Mouse (Mus musculus) mouse trophoblast stem cell (cell line): Measurements from ENCODE around the gene Psmb6.

Experiments
- in situ Hi-C, 2 experiments: fragments of 300-500 bp; cut with MseI, MboI; formaldehyde crosslinking; loops; 2 replicates in 1 of 2; 3 replicates in 1 of 2; pipeline ENCODE4 v1.15.1; 2025

The Psmb6 gene

DNA sequence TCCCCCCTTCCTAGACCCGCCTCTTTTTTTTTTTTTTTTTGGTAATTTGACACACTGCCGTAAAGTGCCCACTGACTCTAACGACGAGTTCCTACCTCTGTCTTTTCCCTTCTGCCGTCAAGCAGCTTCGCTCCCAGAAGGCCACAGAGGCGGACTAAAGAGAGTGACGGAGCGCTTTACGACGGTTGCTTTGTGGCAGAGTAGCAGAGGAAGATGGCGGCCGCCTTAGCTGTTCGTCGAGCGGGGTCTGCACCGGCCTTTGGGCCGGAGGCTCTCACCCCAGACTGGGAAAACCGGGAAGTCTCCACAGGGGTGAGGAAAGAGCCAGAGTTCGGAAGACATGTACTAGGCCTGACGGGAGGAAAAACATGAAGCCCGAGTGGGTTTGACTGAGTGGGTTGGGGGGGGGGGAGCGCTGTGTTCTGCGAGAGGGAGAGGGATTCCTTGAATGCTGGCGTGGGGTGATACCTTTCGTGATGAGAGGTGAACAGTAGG lies at the start of gene Psmb6:
Gene Psmb6, plus strand, starts transcription at position 184 of the 495 bp plus-strand sequence.
- in situ Hi-C loops: no loop called here

DNA sequence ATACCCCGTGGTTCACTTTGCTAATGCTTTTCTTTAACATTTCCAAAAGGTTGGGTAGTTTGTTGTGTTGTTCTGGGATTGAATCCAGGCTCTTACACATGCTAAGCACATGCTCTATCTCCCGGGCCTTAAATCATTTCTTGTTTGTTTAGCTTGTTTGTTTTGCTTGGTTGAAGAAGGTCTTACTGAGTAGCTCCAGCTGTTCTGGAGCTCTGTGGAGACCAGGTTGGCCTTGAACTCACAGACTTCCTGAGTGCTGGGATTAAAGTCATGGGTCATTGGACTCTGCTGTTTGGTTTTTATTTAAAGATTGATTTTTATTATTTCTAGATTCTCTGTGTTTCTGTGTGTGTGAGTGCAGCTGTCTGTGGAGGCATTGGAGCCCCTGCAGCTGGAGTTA lies 39.7 kb upstream of the Psmb6 start:
- in situ Hi-C loops: no loop called here

DNA sequence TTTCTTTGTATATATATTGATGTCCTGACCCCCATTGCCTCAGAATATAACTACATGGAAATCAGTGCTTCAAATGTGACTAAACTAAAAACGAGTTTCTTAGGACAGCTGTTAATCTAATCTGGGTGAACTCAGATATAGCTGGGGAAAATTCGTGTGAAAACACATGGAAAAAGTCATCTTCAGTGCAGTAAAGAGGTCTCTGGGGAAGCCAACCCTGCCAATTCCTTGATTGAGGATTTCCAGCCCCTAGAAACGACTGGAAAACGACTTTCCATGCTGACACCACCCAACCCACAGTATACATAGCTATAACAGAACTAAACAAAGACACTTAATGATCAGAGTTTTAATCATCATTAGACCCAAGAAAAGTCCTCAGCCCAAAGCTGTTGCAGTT lies 37.4 kb upstream of the Psmb6 start:
- in situ Hi-C loops: no loop called here

DNA sequence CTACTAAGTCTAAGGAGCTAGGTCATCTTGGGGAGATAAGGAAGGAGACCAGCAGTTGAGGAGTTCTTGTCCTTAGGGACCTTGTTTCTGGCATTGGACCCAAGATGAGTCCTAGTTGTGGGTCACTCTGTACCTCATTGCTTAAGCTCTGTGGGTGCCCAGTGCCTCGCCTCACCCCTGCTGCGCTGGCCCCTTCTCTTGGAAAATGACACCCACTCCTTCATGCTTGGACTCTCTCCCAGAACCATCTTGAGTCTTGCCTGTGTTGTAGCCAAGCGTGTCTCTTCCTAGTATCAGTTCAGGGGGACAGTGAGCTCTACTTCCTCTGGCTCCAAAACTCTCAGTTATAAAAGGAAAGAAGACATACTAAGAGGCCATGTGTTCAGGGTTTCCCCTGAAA lies 36.0 kb upstream of the Psmb6 start:
- in situ Hi-C loops: no loop called here

DNA sequence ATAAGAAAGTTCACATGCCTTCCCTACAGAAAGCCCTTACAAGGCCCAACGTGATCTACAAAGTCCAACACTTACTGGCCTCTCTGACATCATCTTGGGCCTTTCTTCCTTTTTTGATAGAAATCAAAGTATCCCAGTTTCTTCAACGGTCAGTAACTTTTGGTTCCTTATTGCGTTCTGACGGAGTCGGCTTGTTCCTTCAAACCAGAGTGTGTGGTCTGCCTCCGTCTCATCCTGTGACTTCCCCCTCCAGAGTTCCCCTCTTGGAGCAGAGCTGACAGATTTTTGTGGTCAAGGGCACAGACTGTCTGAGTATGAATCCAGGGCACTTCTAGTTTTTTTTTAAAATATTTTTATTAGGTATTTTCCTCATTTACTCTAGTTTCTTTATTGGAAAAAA lies 35.5 kb upstream of the Psmb6 start:
- in situ Hi-C loops: no loop called here

DNA sequence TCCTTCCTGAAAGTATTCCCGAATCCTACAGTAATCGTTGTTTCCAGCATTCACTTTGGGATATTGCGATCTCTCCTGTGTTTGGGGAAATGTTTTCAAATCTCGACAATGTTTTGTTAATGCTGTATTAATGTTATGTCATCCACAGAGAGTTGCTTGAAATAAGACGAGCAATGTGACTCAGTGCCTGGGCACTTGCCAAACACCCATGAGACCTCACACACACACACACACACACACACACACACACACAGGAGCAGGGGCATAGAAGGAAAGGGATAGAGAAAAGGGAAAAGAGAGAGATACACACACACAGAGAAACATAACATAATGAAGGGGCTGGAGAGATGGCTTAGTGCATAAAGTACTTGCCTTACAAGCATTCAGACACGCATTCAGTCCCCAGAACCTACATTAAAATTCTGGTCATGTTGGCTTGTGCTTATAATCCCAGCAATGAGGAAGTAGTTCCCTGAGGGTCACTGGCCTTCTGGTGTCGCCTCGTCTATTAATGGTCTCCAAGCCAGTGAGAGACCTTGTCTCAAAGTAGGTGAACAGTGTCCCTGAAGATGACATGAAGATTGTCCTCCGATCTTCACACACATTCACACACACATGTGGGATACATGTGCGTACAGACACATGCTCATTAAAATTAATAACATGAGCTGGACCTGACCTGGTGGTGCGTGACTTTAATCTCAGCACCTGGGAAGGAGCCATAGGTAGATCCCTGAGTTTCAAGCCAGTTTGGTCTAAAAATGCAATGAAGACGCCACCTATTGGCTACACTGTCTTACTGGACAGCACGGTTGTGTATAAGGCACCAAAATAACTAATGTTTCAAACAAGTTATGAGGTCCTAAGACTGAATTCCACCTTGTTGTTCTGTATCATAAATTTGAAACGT lies 25.3 kb upstream of the Psmb6 start:
- in situ Hi-C loops: loop anchor here in 1 of 2 experiments (5.0 kb wide), 1 partner anchor 88 kb away; the partner anchor contains the start of gene Pelp1

DNA sequence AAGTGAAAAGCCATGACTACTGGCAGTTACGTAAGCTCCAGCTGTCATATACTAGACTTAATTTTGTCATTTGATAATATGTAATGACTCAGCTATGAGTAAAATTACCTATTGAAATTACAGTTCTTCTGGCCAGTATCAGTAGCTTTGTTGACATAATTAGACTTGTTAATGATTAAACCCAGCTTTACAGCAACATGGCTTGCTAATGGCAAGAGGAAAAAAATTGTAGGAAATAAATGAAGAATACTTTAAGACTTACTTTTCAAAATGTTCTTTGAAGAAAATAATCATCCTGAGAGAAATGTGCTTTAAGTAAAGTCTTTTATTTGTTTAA lies 24.7 kb upstream of the Psmb6 start:
- in situ Hi-C loops: loop anchor here in 1 of 2 experiments (5.0 kb wide), 1 partner anchor 88 kb away; the partner anchor contains the start of gene Pelp1

DNA sequence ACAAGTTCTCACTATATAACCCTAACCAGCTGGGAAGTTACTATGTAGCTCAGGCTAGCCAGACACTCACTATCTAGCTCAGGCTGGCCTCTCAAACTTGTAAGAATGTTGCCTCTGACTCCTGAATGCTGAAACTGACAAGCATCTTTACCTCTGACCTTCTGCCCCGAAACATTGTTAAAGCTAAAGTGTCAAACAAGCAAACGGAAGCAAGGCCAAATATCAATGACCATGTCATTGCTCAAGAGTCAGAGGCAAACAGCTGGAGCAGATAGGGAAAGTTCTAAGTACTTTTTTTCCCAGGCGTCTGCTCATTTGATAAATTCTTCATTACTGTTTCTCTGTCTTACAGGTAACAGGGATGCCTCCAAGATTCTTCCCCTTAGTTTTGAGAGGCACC lies 23.1 kb upstream of the Psmb6 start:
- in situ Hi-C loops: loop anchor here in 1 of 2 experiments (5.0 kb wide), 1 partner anchor 90 kb away; the partner anchor contains the start of gene Pelp1

DNA sequence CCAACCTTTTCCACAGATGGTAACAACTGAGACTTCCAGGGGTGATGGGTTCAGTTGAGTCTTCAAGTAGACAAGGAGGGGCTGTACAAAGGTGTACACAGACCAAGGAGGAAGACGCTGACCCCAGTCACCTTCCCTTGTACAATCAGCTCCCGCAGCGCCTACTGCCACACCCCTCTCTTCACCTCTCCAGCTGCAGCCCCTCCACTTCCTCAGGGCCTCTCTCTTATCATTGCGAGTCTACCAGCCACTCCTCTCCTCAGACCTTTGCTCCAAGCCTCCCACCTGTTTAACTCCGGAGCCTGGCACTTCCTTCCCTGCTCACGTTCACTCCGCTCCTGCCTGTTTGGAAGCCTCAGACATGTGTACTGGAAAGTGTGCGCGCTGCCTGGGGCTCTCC lies 20.2 kb upstream of the Psmb6 start, which contains the start of gene Tm4sf5:
Gene Tm4sf5, plus strand, starts transcription at position 275 of the 400 bp plus-strand sequence.
- in situ Hi-C loops: loop anchor here (5.0 kb wide), 2 partner anchors 88 to 93 kb away; partner anchors contain the start of gene Pelp1 (in 1 of the 2)

DNA sequence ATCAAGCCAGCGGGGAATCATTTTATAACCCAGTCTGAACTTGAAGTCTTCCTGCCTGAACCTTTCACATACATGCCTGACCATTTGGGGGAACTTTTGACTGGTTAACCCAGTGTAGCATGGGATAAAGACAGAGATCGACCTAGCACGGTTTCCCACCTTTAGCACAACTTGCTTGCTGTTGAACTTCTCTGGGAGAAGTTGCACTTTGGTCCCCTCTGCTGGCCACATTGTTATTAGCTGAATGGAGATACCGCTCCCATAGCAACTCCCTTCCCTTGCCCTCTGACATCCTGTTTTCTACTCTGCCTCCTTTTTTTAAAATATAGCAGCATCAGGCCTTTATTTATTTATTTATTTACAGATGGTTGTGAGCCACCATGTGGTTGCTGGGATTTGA lies 18.8 kb upstream of the Psmb6 start:
- in situ Hi-C loops: loop anchor here in 1 of 2 experiments (5.0 kb wide), 1 partner anchor 89 kb away; no protein-coding TSS in a partner anchor

DNA sequence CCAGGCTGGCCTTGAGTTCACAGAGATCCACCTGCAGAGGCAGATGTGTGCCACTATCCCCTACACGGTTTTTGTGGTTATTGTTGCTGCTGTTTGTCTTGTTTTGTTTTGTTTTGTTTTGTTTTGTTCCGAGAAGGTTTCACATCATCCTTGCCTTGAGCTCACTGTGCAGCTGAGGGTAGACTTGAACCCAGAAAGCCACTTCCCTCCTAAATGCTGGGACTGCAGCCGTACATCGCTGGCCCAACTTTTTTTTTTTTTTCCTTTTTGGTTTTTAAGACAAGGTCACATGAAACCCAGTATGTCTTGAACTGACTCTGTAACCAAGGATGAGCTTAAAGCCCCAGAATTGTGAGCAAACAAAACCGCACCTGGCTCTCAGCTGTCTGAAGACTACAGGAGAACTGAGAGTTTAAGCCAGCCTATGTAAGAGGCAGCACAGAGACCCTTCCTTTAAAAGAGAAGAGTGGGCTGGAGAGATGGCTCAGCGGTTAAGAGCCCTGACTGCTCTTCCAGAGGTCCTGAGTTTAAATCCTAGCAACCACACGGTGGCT lies 18.1 kb upstream of the Psmb6 start:
- in situ Hi-C loops: loop anchor here in 1 of 2 experiments (5.0 kb wide), 1 partner anchor 90 kb away; no protein-coding TSS in a partner anchor

DNA sequence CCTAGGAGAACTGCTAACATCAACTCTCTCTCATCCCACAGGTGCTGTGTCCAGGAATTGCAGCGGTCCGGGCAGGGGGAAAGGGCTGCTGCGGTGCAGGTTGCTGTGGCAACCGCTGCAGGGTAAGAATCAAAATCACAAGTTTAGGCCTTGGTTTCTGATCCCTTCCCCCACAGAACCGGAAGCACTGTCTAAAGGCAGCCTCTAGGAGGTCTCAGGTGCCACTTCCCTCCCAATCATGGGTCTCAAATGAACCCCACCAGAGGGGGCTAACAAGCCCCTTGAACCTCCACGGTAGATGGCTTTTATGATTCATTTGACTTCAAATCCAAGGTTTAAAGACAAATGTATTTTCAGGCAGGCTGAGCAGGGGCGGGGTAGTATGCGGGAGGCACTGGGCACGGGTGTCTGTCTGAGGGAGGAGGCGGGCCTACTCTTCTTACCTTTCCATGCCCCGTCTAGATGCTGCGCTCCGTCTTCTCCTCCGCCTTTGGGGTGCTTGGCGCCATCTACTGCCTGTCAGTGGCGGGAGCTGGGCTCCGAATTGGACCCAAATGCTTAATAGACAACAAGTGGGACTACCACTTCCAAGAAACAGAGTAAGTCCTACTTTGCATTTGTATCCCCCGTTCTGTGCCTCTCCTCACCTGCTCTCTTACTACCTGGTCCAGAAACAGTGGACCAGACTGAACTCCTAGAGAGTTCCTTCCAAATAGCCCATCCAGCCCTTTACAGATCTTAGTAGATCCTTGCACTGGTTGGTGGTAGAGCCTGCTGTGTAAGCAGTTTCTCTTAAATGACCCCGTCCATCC lies 15.2 kb upstream of the Psmb6 start:
- in situ Hi-C loops: loop anchor here in 1 of 2 experiments (5.0 to 10.0 kb wide), 2 partner anchors 93 to 115 kb away; no protein-coding TSS in a partner anchor

DNA sequence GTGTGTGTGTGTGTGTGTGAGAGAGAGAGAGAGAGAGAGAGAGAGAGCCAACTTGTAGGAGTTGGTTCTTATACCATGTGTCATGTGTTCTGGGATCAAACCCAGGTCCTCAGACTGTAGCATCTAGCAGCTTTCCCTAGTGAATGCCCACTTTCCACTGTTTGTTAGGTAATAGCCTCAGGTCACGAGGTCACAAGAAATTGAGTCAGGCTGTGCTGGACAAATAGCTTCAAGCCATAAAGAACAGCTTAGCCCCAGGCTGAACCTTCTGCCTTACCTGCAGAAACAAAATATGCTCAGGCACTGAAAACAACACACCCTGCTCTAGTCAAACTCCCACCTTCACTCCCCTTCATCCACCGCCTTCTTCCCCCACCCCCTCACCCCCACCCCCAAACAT lies 13.9 kb upstream of the Psmb6 start:
- in situ Hi-C loops: loop anchor here in 1 of 2 experiments (10.0 kb wide), 1 partner anchor 114 kb away; no protein-coding TSS in a partner anchor

DNA sequence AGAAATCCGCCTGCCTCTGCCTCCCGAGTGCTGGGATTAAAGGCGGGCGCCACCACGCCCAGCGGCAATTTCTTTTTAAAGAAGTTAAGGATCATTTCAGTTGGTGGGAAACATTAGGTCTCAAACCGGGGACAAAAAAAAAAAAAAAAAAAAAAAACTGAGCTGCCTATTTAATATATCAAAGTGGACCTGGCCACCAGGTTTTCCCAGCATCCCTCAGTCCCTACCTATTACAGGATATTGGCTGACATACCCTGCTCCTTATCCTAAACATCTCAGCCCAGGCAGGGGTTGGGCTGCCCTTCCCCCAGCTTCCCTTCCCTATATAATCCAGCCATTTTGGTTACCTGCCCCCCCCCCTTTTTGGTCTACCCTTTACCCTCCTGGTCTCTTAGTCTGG lies 13.3 kb upstream of the Psmb6 start:
- in situ Hi-C loops: loop anchor here in 1 of 2 experiments (10.0 kb wide), 1 partner anchor 113 kb away; no protein-coding TSS in a partner anchor

DNA sequence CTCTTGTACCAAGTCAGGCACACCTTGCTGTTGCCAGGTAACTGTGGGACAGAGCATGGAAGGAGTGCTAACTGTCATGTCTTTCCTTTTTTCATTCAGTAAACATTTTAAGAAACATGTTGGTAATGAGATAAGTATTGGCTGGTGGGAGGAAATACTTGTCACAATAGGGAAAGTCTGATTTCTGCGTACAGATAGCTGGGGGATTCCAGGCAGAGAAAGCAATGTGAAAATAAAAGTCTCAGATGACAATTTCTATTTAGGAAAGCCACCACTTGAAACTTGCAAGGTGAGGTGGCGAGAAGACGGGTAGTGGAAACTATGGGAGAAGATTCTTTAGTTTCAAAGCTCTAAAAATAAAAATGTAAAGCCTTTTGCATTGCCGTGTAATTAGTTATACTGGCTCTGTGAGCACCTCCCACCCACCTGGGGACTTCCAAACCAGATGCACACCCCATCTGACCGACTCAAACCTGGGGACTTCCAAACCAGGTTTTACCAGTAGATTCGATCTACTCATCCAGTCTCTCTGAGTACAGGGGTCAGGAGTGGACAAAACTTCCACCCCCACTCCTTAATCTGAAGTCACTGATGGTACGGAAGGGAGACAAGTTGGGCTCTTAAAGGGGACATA lies 12.3 kb upstream of the Psmb6 start:
- in situ Hi-C loops: loop anchor here in 1 of 2 experiments (10.0 kb wide), 1 partner anchor 112 kb away; no protein-coding TSS in a partner anchor

DNA sequence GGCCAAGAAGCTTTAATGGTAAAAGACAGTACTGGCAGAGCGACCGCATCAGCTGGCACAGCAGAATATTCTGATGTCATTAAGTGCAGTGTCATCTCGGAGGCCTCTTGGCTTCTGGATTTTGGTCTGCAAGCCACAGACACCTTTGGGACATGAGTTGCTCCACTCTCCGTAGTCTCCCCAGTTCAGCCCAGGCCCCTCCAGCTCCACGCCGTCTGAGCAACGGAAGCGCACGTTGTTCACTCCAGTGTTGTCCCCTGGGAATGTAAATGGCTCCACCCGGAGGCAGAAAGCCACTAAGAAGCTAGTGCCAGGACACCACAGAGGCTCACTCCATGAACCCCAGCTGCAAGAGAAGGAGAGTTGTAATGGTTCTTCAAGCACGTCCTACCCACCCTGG lies 11.6 kb upstream of the Psmb6 start:
- in situ Hi-C loops: loop anchor here in 1 of 2 experiments (10.0 kb wide), 1 partner anchor 111 kb away; no protein-coding TSS in a partner anchor

DNA sequence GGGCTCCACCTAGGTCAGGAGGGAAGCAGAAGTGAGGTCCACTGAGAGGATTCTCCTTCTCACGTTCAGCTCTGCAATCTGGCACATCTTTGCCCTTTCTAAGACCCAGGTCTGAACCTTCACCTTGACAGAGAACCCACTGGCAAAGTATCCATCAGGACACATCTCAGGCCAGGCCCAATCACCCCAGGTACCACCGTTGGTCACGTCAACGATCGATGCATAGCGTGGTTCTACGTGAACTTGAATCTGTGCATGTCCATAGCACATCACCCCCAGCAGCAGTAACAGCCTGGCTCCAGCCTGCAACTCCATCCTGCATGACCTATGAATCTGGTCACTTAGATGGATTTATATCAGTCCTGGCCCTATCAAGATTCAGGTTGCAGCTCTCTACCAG lies 10.9 kb upstream of the Psmb6 start, which contains the start of gene Vmo1:
Gene Vmo1, minus strand, starts transcription at position 329 of the 400 bp plus-strand sequence.
- in situ Hi-C loops: loop anchor here in 1 of 2 experiments (10.0 kb wide), 1 partner anchor 111 kb away; no protein-coding TSS in a partner anchor

DNA sequence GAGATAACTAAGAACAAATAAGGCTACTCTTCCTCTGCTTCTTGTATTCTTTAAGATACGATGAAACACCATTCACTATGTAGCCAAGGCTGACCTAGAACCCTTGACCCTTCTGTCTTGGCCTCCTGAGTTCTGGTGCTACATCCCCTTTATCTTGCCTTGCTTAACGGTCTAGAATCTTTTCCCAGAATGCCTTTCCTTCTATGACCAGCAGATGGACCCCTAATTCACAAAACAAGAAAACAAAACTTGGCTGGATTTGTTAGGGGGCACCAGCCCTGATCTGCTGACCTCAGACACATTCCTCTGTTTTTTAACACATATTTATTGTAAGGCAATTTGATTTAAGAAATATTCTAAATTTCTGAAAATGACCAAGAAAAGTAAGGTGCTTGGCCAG lies 8.8 kb upstream of the Psmb6 start:
- in situ Hi-C loops: loop anchor here in 1 of 2 experiments (10.0 kb wide), 1 partner anchor 108 kb away; no protein-coding TSS in a partner anchor

DNA sequence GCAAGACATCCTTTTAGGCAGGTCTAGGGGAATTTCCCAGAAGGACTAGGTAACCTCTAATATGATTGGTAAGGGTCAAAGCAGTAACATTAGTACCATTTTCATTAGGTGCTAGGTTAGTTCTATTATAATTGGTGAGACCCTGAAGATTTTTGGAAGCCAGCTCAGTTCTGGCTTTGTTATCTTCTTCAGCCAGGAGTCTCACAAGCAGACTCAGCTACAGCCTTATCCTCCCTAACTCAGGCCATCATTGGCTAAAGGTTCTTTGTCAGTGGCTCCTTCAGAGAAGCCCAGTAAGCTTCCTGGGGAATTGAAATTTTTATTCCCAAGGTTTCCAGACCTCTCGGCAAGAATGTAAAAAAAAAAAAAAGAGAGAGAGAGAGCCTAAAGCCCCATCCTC lies 6.7 kb upstream of the Psmb6 start:
- in situ Hi-C loops: loop anchor here in 1 of 2 experiments (10.0 kb wide), 1 partner anchor 106 kb away; no protein-coding TSS in a partner anchor

DNA sequence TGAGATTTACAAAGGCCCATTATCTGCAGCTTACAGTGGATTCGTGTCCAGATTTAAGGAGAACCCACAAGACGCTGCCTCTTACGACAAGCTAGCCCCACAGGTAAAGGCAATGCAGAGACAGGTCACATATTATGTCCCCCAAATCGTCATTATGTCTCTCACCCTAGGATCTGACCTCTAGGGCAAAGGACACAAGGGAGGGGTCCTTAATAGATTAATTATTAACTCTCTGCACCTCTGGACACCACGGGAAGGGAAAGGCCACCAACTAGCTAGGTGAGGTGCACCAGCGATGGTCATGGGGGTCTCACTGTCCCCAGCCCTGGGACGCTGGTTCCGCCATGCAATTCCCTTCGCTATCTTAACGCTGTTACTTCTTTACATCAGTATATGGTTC lies 6.2 kb upstream of the Psmb6 start, which contains the start of gene Gltpd2:
Gene Gltpd2, plus strand, starts transcription at position 274 of the 400 bp plus-strand sequence.
- in situ Hi-C loops: loop anchor here in 1 of 2 experiments (10.0 kb wide), 1 partner anchor 106 kb away; no protein-coding TSS in a partner anchor
